Mouse (Mus musculus): Measurements from ENCODE around the gene Gm49342.
A peak's percentile ranks its signal among the peaks of the same experiment; 100 is the strongest.
"Not testable (repeated sequence)": the region's sequence is repeated elsewhere in the genome, so short reads cannot be mapped to it uniquely, and the experiment has no call there.

The Gm49342 gene

GRCm38 (mm10) chr14:50943932-50944667 is at the start of gene Gm49342:
Gene Gm49342 (plus strand): TSS chr14:50944517.
- DNase-seq: peak; percentile 95 to 96

DNA sequence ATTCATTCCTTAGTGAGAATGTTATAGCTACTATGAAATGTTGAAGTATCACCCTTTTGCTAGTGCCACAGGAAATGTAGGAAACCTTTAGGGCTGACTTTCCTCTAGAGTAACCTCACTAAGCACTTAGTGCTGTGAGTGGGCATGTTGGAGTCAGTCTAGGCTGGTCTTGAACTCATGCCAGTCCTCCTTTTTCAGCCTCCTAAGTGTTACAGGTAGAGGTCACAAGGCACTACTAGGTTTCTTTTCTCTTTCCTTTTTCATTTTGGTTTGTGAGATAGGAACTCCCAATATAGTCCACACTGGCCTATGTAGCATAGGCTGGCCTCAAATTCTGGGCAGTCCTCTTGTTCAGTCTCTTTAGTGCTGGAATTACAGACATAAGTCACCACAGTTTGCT is 48.9 kb upstream of the Gm49342 start:
- no peak for DNase-seq

DNA sequence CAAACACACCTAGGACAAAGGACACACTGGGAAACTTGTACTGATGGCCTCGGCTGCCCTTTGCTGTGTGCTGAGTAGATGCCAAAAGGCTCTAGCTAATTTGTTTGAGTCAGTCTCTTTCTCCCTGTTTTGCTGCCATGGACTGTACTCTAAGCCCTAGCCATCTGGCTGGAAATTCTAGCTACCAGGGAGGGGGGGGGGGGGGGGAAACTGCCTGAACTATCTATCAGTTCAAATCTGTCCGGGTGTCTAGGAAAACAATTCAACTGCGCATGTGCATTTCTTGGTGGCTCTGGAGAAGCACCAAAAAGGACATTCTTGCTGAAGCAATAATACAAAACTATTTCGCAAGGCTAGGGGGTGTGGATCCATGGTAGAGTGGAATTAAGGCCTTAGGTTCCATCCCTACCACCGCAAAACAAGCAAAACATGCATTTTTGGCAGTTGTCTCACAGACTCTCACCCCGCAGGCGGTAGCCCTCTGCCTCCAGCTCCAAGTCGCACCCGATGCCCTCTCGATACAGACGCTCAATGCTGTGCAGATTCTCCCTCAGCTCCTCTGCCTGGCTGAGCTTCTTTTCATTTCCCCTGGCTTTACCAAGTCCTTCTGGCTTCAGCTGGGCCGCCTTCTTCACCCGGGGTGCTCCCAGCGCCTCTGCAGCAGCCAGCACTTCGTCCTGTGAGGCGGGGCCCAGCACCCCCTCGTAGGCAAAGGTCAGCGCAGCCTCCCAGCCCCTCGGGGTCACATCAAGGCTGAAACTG is 48.2 kb upstream of the Gm49342 start:
- peak; percentile 31 to 59 for DNase-seq

DNA sequence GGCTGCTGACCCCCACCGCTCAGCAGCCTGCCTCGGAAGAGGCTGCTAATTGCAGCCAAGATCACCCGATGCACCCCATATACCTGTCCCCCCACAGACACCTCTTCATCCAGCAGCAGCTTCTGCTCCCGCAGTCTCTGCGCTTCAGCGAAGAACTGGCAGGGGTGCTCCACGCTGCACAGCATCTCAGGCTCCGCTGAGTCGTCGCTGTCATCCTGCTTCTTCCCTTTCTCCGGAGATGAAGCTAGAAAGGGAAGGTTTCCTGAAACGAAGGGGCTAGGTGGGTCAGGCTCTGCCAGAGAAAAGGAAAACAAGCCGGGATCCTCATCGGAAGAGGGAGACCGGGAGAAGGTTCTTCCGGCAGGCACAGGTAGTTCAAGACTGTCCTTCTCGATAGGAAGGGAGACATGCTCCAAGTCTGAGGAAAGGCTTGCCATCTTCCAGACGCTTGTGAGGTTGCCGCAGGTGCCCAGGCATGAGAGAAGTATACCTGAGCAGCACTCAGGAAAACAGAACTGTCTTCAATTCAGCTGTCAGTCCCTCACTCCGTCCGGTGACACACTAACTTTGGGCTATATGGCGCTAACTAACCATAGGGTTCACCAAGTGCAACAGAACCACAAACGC is 47.5 kb upstream of the Gm49342 start:
- no peak for DNase-seq

DNA sequence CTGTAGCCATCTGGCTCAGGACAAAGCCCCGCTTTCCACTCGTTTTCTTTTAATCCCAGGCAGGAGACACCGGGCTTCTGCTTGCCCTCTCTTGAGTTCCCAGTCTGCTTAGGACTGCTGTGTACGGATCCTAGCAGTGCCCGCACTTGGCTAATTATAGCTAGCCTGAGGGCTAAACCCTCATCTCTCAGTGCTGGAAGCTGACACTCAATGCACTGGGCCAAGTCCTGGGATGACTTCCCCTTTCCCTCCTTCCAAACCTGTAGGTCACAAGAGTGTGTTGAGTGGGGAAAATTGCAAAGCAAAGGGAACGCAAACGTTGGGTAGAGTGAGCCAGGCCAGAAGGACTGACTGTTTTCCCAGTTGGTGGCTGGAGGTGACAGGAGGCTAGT is 46.9 kb upstream of the Gm49342 start, which contains the start of gene Klhl33:
Gene Klhl33, minus strand, starts transcription at position 134 of the 392 bp plus-strand sequence.
- no peak for DNase-seq

GRCm38 (mm10) chr14:50897992-50898391 is 46.3 kb upstream of the Gm49342 start:
- not testable (repeated sequence) for DNase-seq

DNA sequence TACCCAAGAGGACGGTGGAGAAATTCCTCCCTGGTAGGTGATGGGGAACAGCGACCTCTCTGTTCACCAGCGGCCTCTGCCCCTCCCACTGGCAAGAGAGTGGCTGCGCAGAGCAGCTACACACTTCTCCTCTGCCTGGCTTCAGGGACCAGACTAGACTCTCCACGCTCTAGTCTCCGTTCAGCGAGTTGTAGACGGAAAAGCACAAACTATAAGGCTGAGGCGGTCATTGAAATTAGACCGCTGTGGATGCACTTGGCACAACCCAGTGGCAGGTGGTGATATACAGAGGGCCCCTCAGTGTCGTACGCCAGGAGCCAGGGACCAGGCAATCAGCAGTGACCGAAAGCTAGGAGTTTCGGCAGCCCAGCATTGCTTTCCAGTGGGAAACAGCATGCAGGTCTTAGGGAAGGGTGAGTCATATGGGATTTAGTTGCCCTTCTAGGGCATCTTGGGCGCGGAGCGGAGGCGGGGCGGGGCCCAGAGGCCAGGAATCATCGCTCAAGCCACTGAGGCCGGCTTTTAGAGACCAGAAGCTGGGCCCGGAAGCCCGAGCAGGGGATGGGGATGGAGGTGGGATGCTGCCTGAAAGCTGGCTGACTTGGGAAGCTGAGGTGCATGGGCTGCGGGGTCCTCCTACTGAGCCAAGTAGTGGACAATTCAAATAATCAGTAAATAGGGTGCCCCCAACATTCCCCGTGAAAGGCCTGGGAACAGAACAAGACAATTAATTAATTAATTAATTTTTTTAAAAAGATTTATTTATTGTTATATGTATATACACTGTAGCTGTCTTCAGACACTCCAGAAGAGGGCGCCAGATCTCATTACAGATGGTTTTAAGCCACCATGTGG is 40.1 kb upstream of the Gm49342 start:
- DNase-seq: peak in 1 of 2 experiments; percentile 25

DNA sequence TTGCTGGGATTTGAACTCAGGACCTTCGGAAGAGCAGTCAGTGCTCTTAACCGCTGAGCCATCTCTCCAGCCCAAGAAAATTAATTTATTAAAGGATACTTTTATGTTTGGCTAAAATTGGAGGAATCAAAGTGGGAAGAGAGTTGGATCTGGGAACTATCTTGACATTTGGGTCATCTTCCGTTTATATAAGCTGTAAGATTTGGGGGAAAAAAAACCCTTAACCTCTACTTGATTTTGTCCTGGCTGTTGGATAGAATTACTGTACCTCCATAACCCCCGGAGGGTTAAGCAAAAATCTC is 39.5 kb upstream of the Gm49342 start:
- DNase-seq: no peak

DNA sequence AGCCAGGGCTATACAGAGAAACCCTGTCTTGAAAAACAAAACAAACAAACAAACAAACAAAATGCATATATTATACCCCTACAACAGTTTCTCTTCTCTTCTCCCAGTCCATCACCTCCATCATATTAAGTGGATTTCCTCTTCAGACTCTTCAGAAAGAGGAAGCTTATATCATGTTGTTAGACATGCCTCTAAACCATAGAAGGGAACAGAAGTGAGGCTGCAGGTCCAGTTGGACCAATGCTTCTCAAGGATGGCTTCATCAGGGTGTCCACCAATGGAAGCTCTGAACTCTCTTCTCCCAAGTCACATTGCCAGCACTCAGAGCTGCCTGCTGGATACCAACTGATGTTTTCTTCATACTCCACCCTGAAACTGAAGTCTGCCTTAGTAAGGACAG is 39.0 kb upstream of the Gm49342 start:
- not testable (repeated sequence) for DNase-seq

GRCm38 (mm10) chr14:50908126-50908525 is 36.2 kb upstream of the Gm49342 start:
- DNase-seq: no peak

GRCm38 (mm10) chr14:50911356-50911755 is 33.0 kb upstream of the Gm49342 start:
- DNase-seq: no peak

- not testable (repeated sequence) for DNase-seq
Observed at GRCm38 (mm10) chr14:50923437-50923836, 20.9 kb upstream of the Gm49342 start.

DNA sequence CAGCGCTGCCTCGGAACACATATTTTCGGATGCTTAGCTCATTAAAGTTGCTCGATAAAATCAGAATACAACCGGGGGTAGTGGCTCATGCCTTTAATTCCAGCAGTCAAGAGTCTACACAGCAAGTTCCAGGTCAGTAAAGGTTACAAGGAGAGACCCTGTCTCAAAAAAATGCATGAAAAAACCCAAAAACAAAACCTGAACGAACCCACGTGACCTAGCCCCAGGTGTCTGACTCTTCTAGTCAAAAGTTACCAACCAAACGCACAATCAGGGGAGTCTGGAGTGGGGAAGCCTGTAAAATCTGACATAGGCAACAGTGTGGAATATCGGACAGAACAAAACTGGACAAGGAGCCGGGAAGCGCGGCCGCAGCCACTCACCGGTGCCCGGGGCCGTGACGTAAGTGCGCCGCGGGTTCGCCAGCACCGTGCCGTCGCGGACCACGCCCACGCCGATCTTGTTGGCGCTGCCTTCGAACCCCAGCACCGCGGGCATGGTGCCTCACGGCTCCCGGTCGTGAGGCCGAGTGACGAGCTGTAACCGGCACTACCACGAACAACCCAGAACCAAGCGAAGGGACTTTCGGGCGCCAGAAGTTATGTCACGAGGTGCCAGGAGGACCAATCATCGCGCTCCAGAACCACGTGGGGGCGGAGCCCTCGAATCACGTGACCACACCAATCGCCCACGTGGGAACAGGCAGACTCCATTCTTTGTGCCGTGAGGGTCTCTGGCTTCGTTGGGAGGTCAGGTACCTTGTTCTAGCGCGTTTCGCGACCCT is 19.8 kb upstream of the Gm49342 start, which contains the start of the genes Osgep and Apex1:
Gene Osgep, minus strand, starts transcription at position 613 of the 784 bp plus-strand sequence.
Gene Apex1, plus strand, starts transcription at position 688 of the 784 bp plus-strand sequence.
- peak; percentile 97 to 98 for DNase-seq

DNA sequence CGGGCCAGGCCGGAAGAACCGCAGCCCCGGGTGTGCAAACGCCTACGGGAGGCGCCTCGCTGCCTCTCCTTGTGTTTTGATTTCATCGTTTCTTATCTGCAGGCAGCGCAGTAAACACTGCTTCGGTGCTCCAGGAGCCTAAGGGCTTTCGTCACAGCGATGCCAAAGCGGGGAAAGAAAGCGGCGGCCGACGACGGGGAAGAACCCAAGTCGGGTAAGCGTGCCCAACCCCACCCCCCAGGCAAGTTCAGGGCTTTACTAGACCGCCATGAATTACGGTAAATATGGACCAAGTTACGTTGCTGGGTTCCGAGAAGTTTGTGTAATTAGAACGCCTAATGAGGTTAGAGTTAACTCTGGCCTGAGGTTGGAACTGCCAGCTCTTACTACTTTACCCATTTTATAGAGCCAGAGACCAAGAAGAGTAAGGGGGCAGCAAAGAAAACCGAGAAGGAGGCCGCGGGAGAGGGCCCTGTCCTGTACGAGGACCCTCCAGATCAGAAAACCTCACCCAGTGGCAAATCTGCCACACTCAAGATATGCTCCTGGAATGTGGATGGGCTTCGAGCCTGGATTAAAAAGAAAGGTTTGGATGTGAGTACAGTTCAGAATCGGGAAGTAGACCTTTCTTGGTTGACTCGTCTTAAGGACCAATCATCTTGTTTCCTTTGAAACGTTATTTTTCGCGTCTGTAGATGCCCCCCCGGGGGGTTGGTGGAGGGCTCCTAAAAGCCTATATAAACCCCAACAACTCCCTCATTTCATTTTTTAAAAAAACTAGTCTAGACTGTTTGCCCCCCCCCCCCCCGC is 19.0 kb upstream of the Gm49342 start:
- DNase-seq: no peak

DNA sequence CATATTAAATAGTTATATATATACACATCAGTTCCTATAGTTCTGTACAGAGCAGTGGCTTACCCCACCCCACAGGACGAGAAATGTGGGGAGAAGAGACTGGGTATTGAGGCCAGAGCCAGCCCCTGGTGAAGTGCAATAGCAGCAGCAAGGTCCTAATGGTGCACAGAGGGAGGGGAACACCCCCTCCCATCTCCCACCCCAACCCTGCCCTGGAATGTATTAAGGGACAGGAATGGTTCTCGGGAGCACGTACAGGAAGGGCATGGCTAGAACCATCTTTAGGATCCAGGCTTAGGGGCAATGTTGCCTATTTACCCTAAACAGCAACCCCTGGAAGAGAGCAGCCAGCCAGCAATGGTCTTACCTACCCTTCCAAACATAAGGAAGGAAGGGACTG is 17.0 kb upstream of the Gm49342 start:
- DNase-seq: no peak

GRCm38 (mm10) chr14:50929951-50930350 is 14.4 kb upstream of the Gm49342 start:
- no peak for DNase-seq

- peak; percentile 79 to 81 for DNase-seq
Observed at GRCm38 (mm10) chr14:50930377-50930753, 14.0 kb upstream of the Gm49342 start.

DNA sequence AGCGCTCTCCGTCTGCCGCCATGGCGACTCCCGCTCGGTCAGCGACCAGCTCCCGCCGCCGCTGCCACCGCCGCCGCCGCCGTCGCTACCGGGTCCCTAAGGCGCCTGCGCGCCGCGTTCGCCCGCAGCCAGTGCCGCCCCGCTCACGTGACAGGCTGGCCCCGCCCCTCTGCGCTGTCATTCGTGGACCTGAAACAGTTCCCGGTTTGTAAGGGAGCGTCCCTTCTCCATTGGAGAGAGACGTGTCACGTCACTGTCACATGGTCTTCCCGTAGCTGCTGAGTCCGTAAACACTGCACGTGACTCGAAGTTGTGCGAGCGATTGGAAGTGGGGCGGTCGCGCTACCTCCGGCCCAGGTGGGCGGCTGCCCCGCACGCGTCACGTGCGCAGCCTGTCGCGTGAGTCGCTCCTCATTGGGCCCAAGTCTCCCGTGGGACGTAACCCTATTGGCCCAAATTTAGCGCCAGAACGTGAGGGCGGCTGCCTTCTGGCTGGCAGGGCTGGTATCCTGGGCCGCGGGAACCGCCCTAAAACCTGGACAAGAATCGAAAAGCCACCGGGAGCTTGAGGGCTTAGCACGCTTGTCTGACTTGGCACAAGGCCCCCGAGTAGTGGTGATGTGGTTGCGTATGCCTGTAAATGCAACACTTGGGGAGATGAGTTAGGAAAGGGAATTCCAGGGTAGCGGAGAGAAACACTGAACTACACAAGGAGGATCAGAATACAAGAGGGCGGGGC is 13.4 kb upstream of the Gm49342 start, which contains the start of the genes Pip4p1 and Pnp:
Gene Pip4p1, minus strand, starts transcription at position 103 of the 739 bp plus-strand sequence.
Gene Pnp, plus strand, starts transcription at position 329 of the 739 bp plus-strand sequence.
- peak; percentile 99 to 100 for DNase-seq

DNA sequence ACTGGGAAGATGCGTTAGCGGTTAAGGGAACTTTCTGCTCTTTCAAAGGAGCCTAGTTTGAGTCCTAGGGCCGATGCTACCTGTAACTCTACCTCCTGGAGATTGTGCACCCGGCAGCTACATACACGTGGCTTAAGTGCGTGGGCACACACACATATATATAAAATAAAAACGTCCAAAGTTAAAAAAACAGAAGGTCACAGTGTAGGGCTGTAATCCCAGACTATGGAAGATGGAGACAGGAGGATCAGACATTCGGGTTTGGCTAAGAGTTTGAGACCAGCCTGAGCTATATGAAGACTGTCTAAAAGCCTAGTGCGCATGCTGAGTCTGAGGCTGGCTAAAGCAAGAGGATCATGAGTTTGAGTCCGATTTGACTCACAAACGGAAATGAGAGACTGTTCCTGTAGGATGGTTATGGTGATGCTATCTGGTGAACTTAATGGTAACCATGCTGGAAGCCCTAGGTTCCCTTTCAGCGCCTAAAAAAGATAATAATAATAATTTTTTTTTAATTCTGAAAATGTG is 12.8 kb upstream of the Gm49342 start:
- DNase-seq: no peak

DNA sequence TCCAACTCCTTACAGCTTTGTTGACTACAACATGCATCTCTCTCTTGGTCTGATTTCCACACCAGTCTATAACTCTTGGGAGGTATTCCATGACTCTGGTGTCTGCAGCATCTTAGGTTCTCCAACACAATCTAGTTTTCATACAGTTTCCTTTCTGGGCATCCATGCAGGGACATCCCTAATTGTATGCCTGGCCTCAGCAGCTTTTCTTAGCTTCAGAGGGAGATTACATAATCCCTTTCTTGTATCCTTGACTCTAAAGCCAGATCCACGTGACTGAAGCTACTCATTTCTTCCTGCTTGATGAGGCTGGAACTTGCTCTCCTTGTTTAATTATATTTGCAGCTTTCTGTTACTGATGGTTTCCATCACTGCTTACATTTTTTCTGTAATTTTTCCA is 7.7 kb upstream of the Gm49342 start:
- no peak for DNase-seq
